Mouse (Mus musculus) erythroblast, embryonic 14.5 days (primary cell): ENCODE data around the gene Amer1.

Source experiments
- GATA1 ChIP-seq: IDR thresholded peaks from 2 replicates; pipeline ENCODE4 v1.6.1; 2012; ENCODE audit warnings: low read length, inconsistent platforms, mixed read lengths
- TAL1 ChIP-seq: IDR thresholded peaks from 3 replicates; pipeline ENCODE4 v1.6.1; 2012; ENCODE audit warnings: low read length, inconsistent platforms, mixed read lengths

GRCm38 (mm10) chrX:95441290-95441689, 3.4 kb downstream of the Amer1 start:
- TF ChIP-seq GATA1 (no peak), TAL1 (no peak)
